Mouse (Mus musculus): Measurements from ENCODE around the gene Capn8.

The Capn8 gene

DNA sequence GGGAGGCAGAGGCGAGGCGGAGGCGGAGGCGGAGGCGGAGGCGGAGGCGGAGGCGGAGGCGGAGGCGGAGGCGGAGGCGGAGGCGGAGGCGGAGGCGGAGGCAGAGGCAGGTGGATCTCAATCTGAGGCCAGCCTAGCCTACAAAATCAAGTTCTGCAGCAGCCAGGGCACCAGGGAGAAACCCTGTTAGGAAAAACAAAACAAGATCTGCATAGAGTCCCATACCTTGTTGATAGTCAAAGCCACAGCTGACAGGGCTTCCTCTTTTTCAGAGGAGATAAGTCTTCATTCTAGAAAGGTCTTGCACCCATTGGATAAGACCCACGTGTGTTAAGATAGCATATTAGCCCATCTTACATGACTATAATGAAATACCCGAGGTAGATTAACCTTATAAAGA lies 113.3 kb downstream of the Capn8 start:
- DNase-seq (ENCODE audit: low spot score in 2 of 2) = no peak

DNA sequence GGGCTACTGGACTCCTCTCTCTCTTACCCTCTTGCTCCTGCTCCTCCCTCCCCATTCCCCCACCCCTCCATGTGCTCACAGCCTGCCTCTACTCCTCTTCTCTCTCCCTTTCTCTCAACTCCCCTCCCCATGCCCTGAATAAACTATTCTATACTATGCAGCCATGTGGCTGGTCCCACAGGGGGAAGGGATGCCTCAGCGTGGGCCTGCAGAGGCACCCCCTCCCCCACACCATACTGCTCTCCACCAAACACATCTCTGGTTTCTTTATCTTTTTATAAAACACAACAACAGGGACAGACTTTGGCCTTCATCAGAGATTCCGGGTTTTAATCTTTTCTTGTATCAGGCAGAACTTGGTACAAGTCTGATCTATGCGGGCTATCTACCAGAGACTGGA lies 114.4 kb downstream of the Capn8 start:
- no peak for DNase-seq (ENCODE audit: low spot score in 2 of 2)

- DNase-seq (ENCODE audit: low spot score in 2 of 2) = no peak
Measured at GRCm38 (mm10) chr1:182679582-182679981, 114.8 kb downstream of the Capn8 start.
